Mouse (Mus musculus) telencephalon, adult 2 months (tissue): ENCODE measurements around the gene Igfbp6.
A peak's percentile ranks its signal among the peaks of the same experiment; 100 is the strongest.

Experiments
- DNase-seq: peaks from one replicate; pipeline ENCODE4 v3.0.0-alpha.2; 2011; ENCODE audit warnings: low read depth, low spot score

The Igfbp6 gene

DNA sequence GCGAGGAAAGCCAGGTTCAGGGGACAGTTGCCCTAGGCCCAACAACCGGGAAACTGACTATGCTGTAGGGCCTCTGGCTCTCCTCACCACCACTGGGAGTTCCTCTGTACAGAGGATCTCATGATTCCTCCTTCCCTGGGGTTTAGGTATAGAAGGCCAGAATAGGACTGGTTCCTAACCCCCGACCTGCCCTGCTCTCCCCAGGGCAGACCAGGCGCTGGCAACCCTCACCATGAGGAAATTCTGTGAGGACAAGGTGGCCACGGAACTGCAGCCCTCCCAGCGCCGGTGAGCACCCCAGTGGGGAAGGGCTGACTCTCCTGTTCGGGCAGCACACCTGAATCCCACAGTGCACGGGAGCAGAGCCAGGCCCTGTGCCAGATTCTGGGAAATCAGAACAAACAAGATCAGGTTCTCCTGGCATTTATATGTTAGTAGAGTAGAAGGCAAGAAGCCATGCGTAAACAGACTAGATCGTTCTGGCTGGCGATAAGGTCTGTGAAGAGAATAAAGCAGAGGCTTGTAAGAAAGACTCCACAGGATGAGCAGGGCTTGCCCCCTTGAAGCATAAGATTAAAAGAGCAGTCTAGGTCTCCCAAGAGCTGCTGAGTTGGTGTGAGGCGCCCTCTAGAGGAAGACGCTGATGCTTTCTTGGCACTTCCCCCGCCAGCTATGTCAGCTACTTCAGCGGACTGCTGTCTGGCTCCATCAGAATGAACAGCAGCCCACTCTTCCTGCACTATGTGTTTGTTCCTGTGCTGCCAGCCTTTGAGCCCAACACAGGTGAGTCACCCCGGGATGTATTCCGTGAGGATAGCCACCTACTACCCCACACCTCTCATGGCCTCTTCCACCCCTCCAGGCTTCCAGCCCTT is 35.3 kb upstream of the Igfbp6 start:
- peak; percentile 68 for DNase-seq

GRCm38 (mm10) chr15:102110271-102110670 is 33.9 kb upstream of the Igfbp6 start:
- no peak for DNase-seq

GRCm38 (mm10) chr15:102110701-102111494 is 33.3 kb upstream of the Igfbp6 start:
- no peak for DNase-seq

- no peak for DNase-seq
Measured at GRCm38 (mm10) chr15:102111495-102111829, 32.7 kb upstream of the Igfbp6 start.

DNA sequence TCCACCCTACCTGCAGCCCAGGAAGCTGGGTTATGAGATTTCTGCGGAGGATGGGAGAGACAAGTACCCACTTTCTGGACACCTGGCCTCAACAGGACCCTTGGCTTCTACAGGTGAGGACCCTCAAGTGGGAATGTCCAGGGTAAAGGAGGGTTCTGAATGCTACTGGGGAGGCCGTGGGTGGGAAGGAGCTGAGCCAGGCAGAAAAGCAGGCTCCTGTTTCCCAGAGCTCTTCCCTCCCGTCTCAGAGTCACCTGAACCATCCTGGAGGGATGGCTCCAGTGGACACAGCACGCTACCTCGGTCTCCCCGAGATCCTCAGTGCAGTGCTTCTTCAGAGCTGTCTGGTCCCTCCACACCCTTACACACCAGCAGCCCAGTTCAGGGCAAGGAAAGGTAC is 32.0 kb upstream of the Igfbp6 start:
- DNase-seq = no peak

- DNase-seq = no peak
Measured at GRCm38 (mm10) chr15:102112827-102113226, 31.3 kb upstream of the Igfbp6 start.

GRCm38 (mm10) chr15:102113674-102114073 is 30.5 kb upstream of the Igfbp6 start:
- no peak for DNase-seq

DNA sequence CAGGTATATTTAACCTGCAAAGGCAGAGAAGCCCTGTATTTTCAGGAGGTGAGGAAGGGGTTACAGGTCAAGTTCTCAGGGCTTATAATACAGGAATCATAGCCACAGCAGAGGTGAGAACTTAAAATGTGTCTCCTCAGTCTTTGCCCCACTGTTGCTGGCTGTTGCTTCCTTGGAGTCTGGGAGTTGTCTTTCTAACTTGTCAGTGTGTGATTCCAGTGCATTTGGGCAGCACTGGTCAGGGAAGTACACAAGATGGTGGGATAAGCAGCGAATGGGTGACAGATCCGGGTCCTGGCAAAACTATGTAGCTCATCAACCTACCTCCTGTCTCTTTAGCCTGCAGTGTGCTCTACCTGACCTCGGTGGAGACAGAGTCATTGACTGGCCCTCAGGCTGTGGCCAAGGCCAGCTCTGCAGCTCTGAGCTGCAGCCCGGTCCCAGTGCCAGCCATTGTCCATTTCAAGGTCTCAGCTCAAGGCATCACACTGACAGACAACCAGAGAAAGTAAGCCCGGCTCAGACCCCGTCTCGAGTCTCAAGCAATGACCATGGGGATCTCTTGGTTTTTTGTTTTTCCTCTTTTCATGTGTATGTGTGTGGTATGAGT is 29.4 kb upstream of the Igfbp6 start:
- DNase-seq = no peak

DNA sequence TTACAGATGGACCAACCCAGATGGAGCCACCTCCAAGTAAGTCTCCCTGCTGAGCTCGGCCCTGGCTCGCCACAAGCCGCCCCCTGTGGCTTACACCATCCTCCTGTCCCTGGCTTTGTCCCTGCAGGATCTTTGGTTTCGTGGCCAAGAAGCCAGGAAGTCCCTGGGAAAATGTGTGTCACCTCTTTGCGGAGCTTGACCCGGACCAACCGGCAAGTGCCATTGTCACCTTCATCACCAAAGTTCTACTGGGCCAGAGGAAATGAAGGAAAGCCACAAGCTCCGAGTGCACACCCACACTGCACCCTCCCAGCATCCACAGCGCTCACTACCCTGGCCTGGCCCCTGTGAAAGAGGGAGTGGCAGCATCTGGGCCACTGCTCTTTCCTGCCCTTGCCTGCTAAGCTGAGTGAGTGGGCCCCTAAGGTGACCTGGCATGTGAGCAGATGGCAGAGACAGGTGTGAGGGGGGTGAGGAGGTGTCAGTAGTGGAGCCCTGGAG is 28.4 kb upstream of the Igfbp6 start:
- DNase-seq = no peak

- DNase-seq = no peak
Measured at GRCm38 (mm10) chr15:102116753-102117415, 27.3 kb upstream of the Igfbp6 start.

- DNase-seq = no peak
Measured at GRCm38 (mm10) chr15:102117461-102118443, 26.4 kb upstream of the Igfbp6 start.

DNA sequence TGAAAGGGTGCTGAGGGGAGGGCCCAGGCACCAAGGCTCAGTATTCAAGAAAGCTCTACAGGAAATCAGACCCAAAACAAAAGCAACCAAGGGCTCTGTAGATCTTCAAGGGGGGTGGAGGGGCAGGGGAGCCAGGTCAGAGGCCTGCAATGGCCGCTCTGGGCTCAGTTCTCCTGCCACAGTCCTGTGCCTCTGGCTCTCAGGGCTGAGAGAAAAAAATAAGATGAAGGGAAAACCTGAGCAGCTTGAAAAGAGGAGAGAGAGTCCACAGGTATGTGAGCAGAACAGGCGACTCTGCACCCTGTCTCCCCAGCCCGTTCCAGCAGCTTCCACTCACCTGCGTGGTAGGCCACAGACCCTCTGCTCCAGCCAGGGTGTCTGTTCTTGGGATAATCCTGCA is 25.6 kb upstream of the Igfbp6 start:
- no peak for DNase-seq

DNA sequence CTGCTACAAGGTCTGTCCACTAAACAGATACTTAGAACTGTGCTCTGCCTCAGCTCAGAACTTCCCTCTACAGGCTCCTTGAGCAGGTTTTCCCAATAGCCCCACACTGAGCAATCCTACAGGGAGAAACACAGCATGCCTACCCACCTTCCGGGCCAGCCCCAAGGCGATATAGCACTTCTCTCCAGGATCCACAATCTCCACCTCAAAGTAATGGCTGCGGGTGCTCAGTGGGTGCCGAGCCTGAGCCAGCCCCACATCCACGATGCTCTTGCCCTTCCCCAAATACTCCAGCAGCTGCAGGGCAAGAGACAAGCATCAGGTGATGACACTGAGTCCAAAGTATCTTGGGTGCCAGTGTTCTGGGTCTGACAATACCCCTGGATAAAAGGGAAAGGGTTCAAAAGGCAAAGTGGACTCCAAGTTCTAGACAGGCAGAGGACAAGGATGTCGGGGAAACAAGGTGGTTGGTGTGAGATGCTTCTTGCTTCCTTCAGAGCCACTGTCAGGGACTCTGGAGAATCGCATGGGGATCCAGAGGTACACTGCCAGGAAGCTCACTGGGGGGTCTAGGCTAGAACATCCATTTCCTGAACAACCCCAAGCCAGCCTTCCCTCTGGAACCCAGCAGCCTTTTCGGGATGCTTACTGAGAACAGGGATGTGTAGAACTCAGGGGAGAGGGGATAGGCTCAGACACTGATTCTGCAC is 24.9 kb upstream of the Igfbp6 start:
- DNase-seq = no peak

DNA sequence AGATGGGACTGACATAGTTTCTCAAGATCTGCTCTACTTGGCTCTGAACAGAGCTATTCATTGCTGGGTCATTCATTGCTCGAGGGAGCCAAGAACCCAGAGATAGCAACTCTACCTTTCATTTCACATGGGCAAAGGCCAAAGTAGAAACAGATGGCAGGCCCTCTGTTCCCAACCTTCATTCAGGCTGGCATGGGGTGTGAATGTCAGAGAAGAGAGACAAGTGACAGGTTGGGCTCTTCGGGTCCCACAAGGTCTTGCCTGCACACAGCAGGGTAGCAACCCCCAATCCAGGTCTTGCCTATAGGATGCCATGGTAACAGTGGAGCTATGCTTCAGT is 24.4 kb upstream of the Igfbp6 start:
- no peak for DNase-seq

GRCm38 (mm10) chr15:102120530-102120929 is 23.6 kb upstream of the Igfbp6 start:
- no peak for DNase-seq

- DNase-seq = no peak
Measured at GRCm38 (mm10) chr15:102126303-102126702, 17.9 kb upstream of the Igfbp6 start.

DNA sequence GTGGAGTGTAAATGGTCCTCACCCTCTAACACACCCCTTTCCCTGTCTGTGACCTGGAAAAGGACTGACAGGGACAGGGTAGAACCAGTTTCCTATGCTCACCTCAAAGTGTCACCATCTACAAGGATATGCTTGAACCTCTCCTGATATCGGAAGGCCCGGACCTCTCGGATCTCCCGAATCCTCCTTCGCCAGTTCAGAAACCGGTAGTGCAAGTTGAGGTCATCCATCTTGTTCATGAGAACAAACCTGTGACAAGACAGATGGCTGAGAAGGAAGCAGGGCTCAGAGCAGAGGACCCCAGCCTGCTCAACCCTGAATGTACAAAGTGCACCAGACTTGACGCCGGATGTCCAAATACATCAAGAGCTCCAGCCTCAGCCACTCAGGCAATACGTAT is 10.8 kb upstream of the Igfbp6 start:
- DNase-seq = no peak

DNA sequence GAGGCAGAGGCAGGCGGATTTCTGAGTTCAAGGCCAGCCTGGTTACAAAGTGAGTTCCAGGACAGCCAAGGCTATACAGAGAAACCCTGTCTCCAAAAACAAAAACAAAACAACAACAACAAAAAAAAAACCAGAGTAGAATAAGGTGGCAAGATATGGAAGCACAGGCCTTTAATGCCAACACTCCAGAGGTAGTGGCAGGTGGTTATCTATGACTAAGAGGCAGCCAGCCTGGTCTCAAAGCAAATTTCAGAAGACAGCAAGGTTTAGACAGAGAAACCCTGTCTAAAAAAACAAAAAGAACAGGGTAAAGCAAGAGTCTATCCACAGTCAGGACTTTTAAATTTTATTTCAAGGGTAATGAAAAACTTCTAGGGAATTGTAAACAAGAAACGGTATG is 9.5 kb upstream of the Igfbp6 start:
- DNase-seq = no peak

- DNase-seq = no peak
Measured at GRCm38 (mm10) chr15:102135522-102136128, 8.5 kb upstream of the Igfbp6 start.
